Mouse (Mus musculus): ENCODE results near the gene Myl7. TPM values are rescaled to one million over a fixed set of nuclear protein-coding genes. Genes with fewer than 3 reads are reported as not detected.
"Not testable (repeated sequence)": the region's sequence is repeated elsewhere in the genome, so short reads cannot be mapped to it uniquely, and the experiment has no call there.

Myl7 gene
- polyA plus RNA-seq, 3 experiments from 2014 or later = not detected

- no peak for ATAC-seq
Measured at GRCm38 (mm10) chr11:5902390-5902789, 3.8 kb upstream of the Myl7 start.

GRCm38 (mm10) chr11:5901950-5902349 lies 3.4 kb upstream of the Myl7 start:
- ATAC-seq = no peak

DNA sequence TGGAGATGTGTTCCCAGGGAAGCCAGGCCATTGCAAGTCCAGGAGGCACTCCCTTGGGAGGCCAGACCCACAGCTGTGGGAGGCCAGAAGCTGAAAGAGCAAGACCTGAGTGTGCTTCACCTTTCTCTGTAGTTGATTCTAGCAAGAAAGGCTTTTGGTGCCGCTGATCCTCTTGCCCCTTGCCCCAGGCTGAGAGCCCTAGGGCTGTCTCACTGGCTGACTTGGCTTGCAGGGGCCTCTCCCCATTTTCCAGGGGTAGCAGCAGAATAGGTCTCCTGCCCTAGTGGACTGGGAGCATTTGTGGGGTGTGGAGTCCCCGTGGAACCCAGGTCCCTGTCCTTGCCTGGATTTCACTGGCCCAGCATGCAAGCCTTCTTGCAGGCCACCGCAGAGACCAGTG lies 2.7 kb upstream of the Myl7 start:
- no peak for ATAC-seq

DNA sequence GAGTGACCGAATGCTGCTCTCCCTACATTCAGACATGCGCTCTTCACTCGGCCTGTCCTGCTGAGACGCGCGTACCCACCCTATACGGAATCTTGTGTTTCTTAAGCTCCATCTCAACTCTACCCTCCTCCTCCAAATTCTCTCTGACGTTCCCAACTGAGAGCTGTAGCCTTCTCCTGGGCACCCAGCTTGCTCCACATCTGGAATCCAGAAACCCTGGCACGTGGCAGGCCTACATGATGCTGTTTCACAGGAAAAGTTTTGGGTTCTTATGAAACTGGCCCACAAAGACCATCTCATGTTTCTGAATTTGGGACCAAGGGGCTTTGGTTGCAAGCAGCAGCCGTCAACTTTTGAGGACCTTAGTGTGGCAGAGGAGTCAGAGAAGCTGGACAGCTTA lies 704 bp upstream of the Myl7 start:
- ATAC-seq = no peak

GRCm38 (mm10) chr11:5897839-5898238 lies 743 bp downstream of the Myl7 start:
- no peak for ATAC-seq

- no peak for ATAC-seq
Measured at GRCm38 (mm10) chr11:5897230-5897629, 1.4 kb downstream of the Myl7 start.

- no peak for ATAC-seq
Measured at GRCm38 (mm10) chr11:5893807-5894206, 4.8 kb downstream of the Myl7 start.

DNA sequence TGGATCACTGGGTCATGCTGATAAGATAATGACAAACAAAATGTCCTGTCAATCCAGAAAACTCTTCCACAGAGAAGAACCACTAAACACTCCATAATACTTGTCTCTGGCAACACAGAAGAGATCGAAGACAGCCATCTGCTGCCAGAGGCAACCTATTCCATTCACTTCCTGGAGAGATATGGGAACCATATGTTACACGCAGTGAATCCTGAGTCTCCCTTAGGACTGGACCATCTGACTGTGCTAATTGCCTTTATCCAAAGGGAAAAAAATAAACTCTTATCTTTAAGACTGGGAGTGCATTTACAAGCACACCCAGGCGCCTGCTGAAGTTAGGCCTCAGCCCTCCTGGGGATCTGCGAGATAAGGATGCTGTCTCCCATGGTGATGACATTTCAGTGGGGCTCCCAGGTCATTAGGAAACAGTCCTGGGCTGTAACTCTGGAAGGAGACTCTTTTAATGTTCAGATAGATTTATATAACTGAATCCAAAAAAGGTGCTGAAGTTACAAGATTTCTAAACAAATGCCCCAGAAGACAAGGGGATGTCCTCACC lies 5.7 kb downstream of the Myl7 start:
- ATAC-seq = no peak

- no peak for ATAC-seq
Measured at GRCm38 (mm10) chr11:5892151-5892591, 6.4 kb downstream of the Myl7 start.

GRCm38 (mm10) chr11:5888563-5888962 lies 10.0 kb downstream of the Myl7 start:
- ATAC-seq = not testable (repeated sequence)

- no peak for ATAC-seq
Measured at GRCm38 (mm10) chr11:5887250-5887649, 11.3 kb downstream of the Myl7 start.

GRCm38 (mm10) chr11:5886187-5886586 lies 12.4 kb downstream of the Myl7 start:
- no peak for ATAC-seq

DNA sequence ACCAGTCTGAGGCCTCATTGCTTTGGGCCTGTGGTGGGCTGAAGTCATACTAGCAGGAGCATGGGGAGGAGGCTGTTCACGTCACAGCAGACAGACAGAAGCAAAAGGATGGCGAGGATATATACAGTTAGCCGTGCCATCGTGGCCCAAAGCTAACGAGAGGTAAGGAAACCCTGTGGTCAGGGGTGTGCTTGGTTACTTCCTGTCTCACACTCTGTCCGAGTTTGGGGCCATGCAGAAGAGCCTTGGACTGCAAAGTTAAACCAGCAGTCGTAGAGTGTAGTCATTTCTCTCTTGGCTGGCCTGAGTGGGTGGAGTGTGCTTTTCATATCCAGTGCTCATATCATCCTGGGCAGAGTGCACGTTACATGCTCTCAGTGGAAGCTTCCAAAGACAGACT lies 16.1 kb downstream of the Myl7 start:
- no peak for ATAC-seq

DNA sequence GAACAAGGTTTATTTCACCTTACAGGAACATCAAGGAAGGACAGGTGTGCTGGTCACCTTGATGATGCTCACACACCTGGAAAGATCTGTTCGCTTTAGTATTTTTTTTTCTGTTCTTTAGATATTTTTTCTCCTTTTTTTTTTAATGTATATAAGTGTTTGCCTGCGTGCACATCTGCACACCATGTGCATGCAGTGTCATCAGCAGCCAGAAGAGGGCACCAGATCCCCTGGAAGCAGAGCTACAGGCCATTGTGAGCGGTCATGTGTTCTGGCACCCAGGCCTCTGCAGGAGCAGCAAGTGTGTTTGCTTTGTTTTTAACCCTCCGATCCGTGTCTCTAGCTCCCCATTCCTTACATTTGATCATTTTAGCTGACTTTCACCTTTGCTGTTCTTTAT lies 18.7 kb downstream of the Myl7 start:
- no peak for ATAC-seq

DNA sequence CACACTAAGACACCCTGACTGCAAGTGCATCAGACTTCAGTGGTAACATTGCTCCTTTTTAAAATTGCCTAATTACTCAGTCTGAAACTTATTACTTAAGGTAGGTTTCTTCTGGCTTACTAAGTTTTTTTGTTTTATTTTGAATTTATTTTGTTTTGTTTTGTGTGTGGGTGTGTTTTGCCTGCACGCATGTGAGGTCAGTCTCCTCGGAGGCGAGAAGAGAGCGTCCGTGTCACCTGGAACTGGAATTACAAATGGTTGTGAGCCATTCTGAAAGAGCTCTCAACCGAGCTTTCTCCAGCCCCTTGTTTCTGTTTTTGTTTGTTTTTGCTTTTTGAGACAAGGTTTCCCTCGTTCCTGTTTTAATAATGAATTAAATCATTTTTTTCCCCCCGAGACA lies 19.9 kb downstream of the Myl7 start:
- ATAC-seq = no peak

- ATAC-seq = peak; percentile 97
Measured at GRCm38 (mm10) chr11:5877921-5878526, 20.6 kb downstream of the Myl7 start, which contains the start of gene Pold2. Gene Pold2, minus strand, starts transcription at chr11:5878292.

- ATAC-seq = peak; percentile 9
Measured at GRCm38 (mm10) chr11:5877421-5877820, 21.2 kb downstream of the Myl7 start.

GRCm38 (mm10) chr11:5873192-5873591 lies 25.4 kb downstream of the Myl7 start:
- ATAC-seq = no peak

- no peak for ATAC-seq
Measured at GRCm38 (mm10) chr11:5872707-5873106, 25.9 kb downstream of the Myl7 start.

- ATAC-seq = no peak
Measured at GRCm38 (mm10) chr11:5870069-5870468, 28.5 kb downstream of the Myl7 start.

DNA sequence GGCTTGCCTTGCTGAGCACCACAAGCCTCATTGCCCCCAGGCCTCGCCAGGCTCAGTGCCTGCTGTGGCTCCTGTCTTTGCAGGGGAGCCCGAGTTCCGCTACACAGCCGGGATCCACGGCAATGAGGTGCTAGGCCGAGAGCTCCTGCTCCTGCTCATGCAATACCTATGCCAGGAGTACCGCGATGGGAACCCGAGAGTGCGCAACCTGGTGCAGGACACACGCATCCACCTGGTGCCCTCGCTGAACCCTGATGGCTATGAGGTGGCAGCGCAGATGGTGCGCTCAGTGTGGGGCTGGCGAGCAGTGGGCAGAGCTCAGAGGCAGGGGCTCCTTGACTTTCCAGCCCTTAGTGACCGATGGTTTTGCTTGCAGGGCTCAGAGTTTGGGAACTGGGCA lies 29.3 kb downstream of the Myl7 start:
- no peak for ATAC-seq

DNA sequence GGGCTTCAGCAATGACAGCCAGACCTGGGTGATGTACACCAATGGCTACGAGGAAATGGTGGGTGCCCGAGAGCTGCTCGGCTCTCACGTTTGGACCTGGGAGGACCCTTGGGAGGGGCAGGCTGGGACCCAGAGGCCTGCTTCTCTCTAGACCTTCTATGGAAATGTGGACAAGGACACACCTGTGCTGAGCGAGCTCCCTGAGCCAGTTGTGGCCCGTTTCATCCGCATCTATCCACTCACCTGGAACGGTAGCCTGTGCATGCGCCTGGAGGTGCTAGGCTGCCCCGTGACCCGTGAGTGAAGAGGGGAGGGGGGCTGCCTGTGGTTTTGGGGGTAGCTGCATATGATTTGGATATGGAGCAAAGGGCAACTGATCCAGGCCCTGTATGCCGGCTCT lies 30.3 kb downstream of the Myl7 start:
- ATAC-seq = no peak

DNA sequence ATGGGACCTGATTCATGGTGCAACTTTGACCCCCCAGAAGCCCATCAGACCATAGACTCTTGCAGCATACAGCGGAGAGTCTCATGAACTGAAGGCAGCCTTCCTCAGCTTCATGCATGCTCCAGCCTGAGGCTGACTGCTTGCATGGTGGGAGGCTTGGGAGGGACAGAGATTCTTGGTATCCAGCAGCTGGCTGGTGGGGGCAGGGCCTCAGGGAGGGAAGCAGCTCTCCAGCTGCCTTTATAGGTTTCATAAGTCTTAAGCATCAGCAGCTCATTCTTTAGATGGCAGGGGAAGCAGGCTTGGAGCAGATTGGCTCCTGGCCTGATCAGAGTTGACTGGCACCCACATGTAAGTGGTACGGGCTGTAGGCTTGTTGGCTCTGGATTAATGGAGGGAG lies 31.4 kb downstream of the Myl7 start:
- no peak for ATAC-seq

GRCm38 (mm10) chr11:5862394-5863105 lies 36.0 kb downstream of the Myl7 start:
- ATAC-seq = no peak
